Mouse (Mus musculus) MEL (cell line): ENCODE data around the gene Slamf8. TPM values are rescaled to one million over a fixed set of nuclear protein-coding genes. Genes with fewer than 3 reads are reported as not detected.
A peak's percentile ranks its signal among the peaks of the same experiment; 100 is the strongest.

Experiments
- DNase-seq: peaks from one replicate; pipeline ENCODE4 v3.0.0; 2011; ENCODE audit warnings: low read depth, low spot score
- H3K27ac ChIP-seq: 2 replicates; pipeline ENCODE4 v1.5.1; 2012; ENCODE audit warnings: low read depth, mild to moderate bottlenecking, control low read depth, low read length, moderate library complexity; ENCODE audit not compliant: control insufficient read depth
- H3K27me3 ChIP-seq, 2 experiments: fragments of 150-350 bp in 1 of 2; sonication (generic) in 1 of 2; 2 replicates each; pipeline ENCODE4 v1.6.1; 2012; ENCODE audit warnings: low read length in 2 of 2, mild to moderate bottlenecking in 2 of 2, improper control_type of control experiment in 1 of 2, moderate library complexity in 1 of 2; ENCODE audit not compliant: insufficient read depth in 2 of 2, control insufficient read depth in 1 of 2
- H3K36me3 ChIP-seq, 2 experiments: 2 replicates each; pipeline ENCODE4 v1.6.1; 2012 to 2014; ENCODE audit warnings: low read length in 2 of 2, improper control_type of control experiment in 1 of 2, inconsistent platforms in 1 of 2, mild to moderate bottlenecking in 1 of 2; ENCODE audit not compliant: insufficient read depth in 2 of 2, control insufficient read depth in 1 of 2
- H3K4me1 ChIP-seq, 2 experiments: fragments of 150-350 bp in 1 of 2; sonication (generic) in 1 of 2; 2 replicates each; pipeline ENCODE4 v1.6.1; 2012; ENCODE audit warnings: low read length in 2 of 2, improper control_type of control experiment in 1 of 2, mild to moderate bottlenecking in 1 of 2; ENCODE audit not compliant: insufficient read depth in 2 of 2, control insufficient read depth in 1 of 2
- H3K4me3 ChIP-seq, 2 experiments: fragments of 150-350 bp in 1 of 2; sonication (generic) in 1 of 2; 2 replicates each; pipeline ENCODE4 v1.5.1; 2012; ENCODE audit warnings: low read depth in 2 of 2, low read length in 2 of 2, mild to moderate bottlenecking in 2 of 2, moderate library complexity in 2 of 2, control low read depth in 1 of 2, improper control_type of control experiment in 1 of 2; ENCODE audit not compliant: control insufficient read depth in 1 of 2, insufficient read depth in 1 of 2
- H3K79me2 ChIP-seq: 2 replicates; pipeline ENCODE4 v1.6.1; 2012; ENCODE audit warnings: mild to moderate bottlenecking, low read length, moderate library complexity; ENCODE audit not compliant: control insufficient read depth, poor library complexity, insufficient read depth
- H3K9ac ChIP-seq: 2 replicates; pipeline ENCODE4 v1.6.1; 2012; ENCODE audit warnings: low read depth, mild to moderate bottlenecking, control low read depth, low read length, moderate library complexity; ENCODE audit not compliant: control insufficient read depth, poor library complexity, severe bottlenecking
- H3K9me3 ChIP-seq: fragments of 150-350 bp; sonication (generic); replicated peaks from 2 replicates; pipeline ENCODE4 v1.6.1; 2012; ENCODE audit warnings: mild to moderate bottlenecking, low read length, improper control_type of control experiment, moderate library complexity; ENCODE audit not compliant: insufficient read depth
- BHLHE40 ChIP-seq: IDR thresholded peaks from 2 replicates; pipeline ENCODE4 v1.6.1; 2012; ENCODE audit warnings: low read depth, mild to moderate bottlenecking, inconsistent platforms, low read length, improper control_type of control experiment, borderline replicate concordance
- CHD1 ChIP-seq: IDR thresholded peaks from 2 replicates; pipeline ENCODE4 v1.6.1; 2012; ENCODE audit warnings: low read depth, mild to moderate bottlenecking, inconsistent platforms, low read length, improper control_type of control experiment
- CTCF ChIP-seq, 3 experiments: IDR thresholded peaks in 2 of 3; conservative IDR thresholded peaks in 1 of 3; 2 replicates each; pipeline ENCODE4 v1.5.1; 2011 to 2012; ENCODE audit warnings: low read length in 3 of 3, low read depth in 2 of 3, mild to moderate bottlenecking in 2 of 3, improper control_type of control experiment in 1 of 3, inconsistent platforms in 1 of 3, mixed read lengths in 1 of 3, moderate library complexity in 1 of 3; ENCODE audit not compliant: control insufficient read depth in 1 of 3, insufficient read depth in 1 of 3, poor library complexity in 1 of 3, severe bottlenecking in 1 of 3
- EP300 ChIP-seq, 2 experiments: IDR thresholded peaks; 2 replicates each; pipeline ENCODE4 v1.6.1; 2011; ENCODE audit warnings: improper control_type of control experiment in 2 of 2, low read length in 2 of 2, low read depth in 1 of 2, mild to moderate bottlenecking in 1 of 2
- ETS1 ChIP-seq: IDR thresholded peaks from 2 replicates; pipeline ENCODE4 v1.6.1; 2012; ENCODE audit warnings: low read depth, mild to moderate bottlenecking, inconsistent platforms, low read length, improper control_type of control experiment, moderate library complexity
- GABPA ChIP-seq: IDR thresholded peaks from 2 replicates; pipeline ENCODE4 v1.6.1; 2012; ENCODE audit warnings: low read depth, mild to moderate bottlenecking, inconsistent platforms, low read length, improper control_type of control experiment, moderate library complexity
- GATA1 ChIP-seq: IDR thresholded peaks from 2 replicates; pipeline ENCODE4 v1.6.1; 2011; ENCODE audit warnings: low read depth, low read length, improper control_type of control experiment
- HCFC1 ChIP-seq: IDR thresholded peaks from 2 replicates; pipeline ENCODE4 v1.6.1; 2012; ENCODE audit warnings: low read depth, mild to moderate bottlenecking, inconsistent platforms, low read length, improper control_type of control experiment, moderate library complexity
- MAFK ChIP-seq: IDR thresholded peaks from 2 replicates; pipeline ENCODE4 v1.6.1; 2011; ENCODE audit warnings: low read depth, mild to moderate bottlenecking, low read length, improper control_type of control experiment, borderline replicate concordance
- MAX ChIP-seq: IDR thresholded peaks from 2 replicates; pipeline ENCODE4 v1.6.1; 2011; ENCODE audit warnings: low read length, improper control_type of control experiment
- MAZ ChIP-seq: IDR thresholded peaks from 2 replicates; pipeline ENCODE4 v1.6.1; 2012; ENCODE audit warnings: low read depth, mild to moderate bottlenecking, inconsistent platforms, low read length, improper control_type of control experiment
- MEF2A ChIP-seq: IDR thresholded peaks from 2 replicates; pipeline ENCODE4 v1.6.1; 2014; ENCODE audit warnings: low read depth, mild to moderate bottlenecking, inconsistent platforms, low read length, improper control_type of control experiment; ENCODE audit not compliant: poor library complexity, insufficient replicate concordance, severe bottlenecking; ENCODE audit errors: extremely low read depth
- MYB ChIP-seq: IDR thresholded peaks from 2 replicates; pipeline ENCODE4 v1.6.1; 2011; ENCODE audit warnings: mild to moderate bottlenecking, low read depth, low read length, improper control_type of control experiment
- NELFE ChIP-seq: IDR thresholded peaks from 2 replicates; pipeline ENCODE4 v1.6.1; 2011; ENCODE audit warnings: low read depth, low read length, improper control_type of control experiment
- POLR2A ChIP-seq, 2 experiments: IDR thresholded peaks; 2 replicates each; pipeline ENCODE4 v1.6.1; 2011 to 2012; ENCODE audit warnings: low read length in 2 of 2, mild to moderate bottlenecking in 2 of 2, control low read depth in 1 of 2, improper control_type of control experiment in 1 of 2, low read depth in 1 of 2, moderate library complexity in 1 of 2; ENCODE audit not compliant: control insufficient read depth in 1 of 2, insufficient read depth in 1 of 2, poor library complexity in 1 of 2
- POLR2AphosphoS2 ChIP-seq: IDR thresholded peaks from 2 replicates; pipeline ENCODE4 v1.6.1; 2011; ENCODE audit warnings: low read length, improper control_type of control experiment
- RAD21 ChIP-seq: IDR thresholded peaks from 2 replicates; pipeline ENCODE4 v1.6.1; 2011; ENCODE audit warnings: mild to moderate bottlenecking, low read depth, low read length, improper control_type of control experiment
- SIN3A ChIP-seq: IDR thresholded peaks from 2 replicates; pipeline ENCODE4 v1.6.1; 2012; ENCODE audit warnings: low read length, improper control_type of control experiment, inconsistent platforms
- SMC3 ChIP-seq: IDR thresholded peaks from 2 replicates; pipeline ENCODE4 v1.6.1; 2011; ENCODE audit warnings: low read depth, low read length, improper control_type of control experiment
- TBP ChIP-seq: IDR thresholded peaks from 2 replicates; pipeline ENCODE4 v1.8.0; 2011; ENCODE audit warnings: low read depth, low read length, improper control_type of control experiment
- TCF12 ChIP-seq: IDR thresholded peaks from 2 replicates; pipeline ENCODE4 v1.6.1; 2014; ENCODE audit warnings: low read depth, mild to moderate bottlenecking, inconsistent platforms, low read length, improper control_type of control experiment, moderate library complexity
- UBTF ChIP-seq: IDR thresholded peaks from 2 replicates; pipeline ENCODE4 v1.6.1; 2012; ENCODE audit warnings: low read depth, mild to moderate bottlenecking, inconsistent platforms, low read length, improper control_type of control experiment, moderate library complexity, borderline replicate concordance; ENCODE audit not compliant: insufficient read depth
- USF2 ChIP-seq, 2 experiments: IDR thresholded peaks; 2 replicates each; pipeline ENCODE4 v1.6.1; 2011 to 2012; ENCODE audit warnings: improper control_type of control experiment in 2 of 2, low read length in 2 of 2, borderline replicate concordance in 1 of 2, inconsistent platforms in 1 of 2, low read depth in 1 of 2, mild to moderate bottlenecking in 1 of 2; ENCODE audit not compliant: insufficient read depth in 1 of 2
- ZC3H11A ChIP-seq: IDR thresholded peaks from 2 replicates; pipeline ENCODE4 v1.6.1; 2012; ENCODE audit warnings: low read depth, mild to moderate bottlenecking, inconsistent platforms, low read length, improper control_type of control experiment
- ZKSCAN1 ChIP-seq: IDR thresholded peaks from 2 replicates; pipeline ENCODE4 v1.6.1; 2012; ENCODE audit warnings: low read depth, mild to moderate bottlenecking, inconsistent platforms, low read length, improper control_type of control experiment, moderate library complexity
- ZMIZ1 ChIP-seq: IDR thresholded peaks from 2 replicates; pipeline ENCODE4 v1.6.1; 2012; ENCODE audit warnings: low read depth, mild to moderate bottlenecking, inconsistent platforms, low read length, improper control_type of control experiment, moderate library complexity
- ZNF384 ChIP-seq: IDR thresholded peaks from 2 replicates; pipeline ENCODE4 v1.6.1; 2012; ENCODE audit warnings: low read depth, mild to moderate bottlenecking, inconsistent platforms, low read length, improper control_type of control experiment
- polyA plus RNA-seq, 2 experiments: library from polyadenylated mRNA; stranded (reverse) in 1 of 2; unstranded in 1 of 2; fragments of >175 nt in 1 of 2; fragments of >200 nt in 1 of 2; gene quantifications; 2 replicates each; pipeline versions ENCODE4 v1.2.1 to v1.2.4; 2012; ENCODE audit warnings: low replicate concordance in 2 of 2, low read depth in 1 of 2; ENCODE audit not compliant: insufficient read length in 2 of 2, insufficient read depth in 1 of 2, missing spikeins in 1 of 2
- total RNA-seq: library from RNA; depleted of rRNA; stranded (reverse); fragments of 300-350 nt; gene quantifications from 2 replicates; pipeline ENCODE4 v1.2.3, GENCODE M21; 2012

The Slamf8 gene
- total and polyA plus RNA-seq, 3 experiments: not detected

DNA sequence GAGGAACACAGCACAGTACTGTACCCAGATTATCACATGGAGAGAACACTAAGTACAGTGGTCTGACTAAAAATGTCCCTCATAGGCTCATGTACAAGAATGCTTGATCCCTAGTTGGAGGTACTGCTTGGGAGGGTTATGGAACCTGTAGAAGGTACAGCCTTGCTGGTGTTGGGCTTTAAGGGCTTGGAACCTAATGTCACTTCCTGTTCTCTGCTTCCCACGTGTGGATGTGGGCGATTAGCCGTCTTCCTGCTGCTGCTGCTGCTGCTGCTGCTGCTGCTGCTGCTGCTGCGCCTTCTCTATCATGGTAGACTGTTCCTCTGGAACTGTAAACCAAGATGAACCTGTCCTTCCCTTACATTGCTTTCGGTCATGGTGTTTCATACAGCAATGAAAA is 33.2 kb upstream of the Slamf8 start:
- DNase-seq: no peak
- Histone ChIP-seq H3K36me3 (no peaks in the 10 kb centered on the region), H3K9ac (no peak overlapping the region), H3K9me3 (no peaks in the 10 kb centered on the region), H3K79me2 (no peaks in the 10 kb centered on the region), H3K27me3 (peaks cover 0 to 1% of the 10 kb centered on the region in 2 experiments; a peak in 1 of 4 replicates), H3K4me1 (no peaks in the 10 kb centered on the region), H3K27ac (no peak overlapping the region), H3K4me3 (no peak overlapping the region)
- no peak for TF ChIP-seq MYB
- TF ChIP-seq TBP: no peak
- no peak for TF ChIP-seq POLR2A (IDR thresholded peaks at IDR 0.05; ENCODE audit: control insufficient read depth in 1 of 2, insufficient read depth in 1 of 2, low read depth in 1 of 2, low read length in 2 of 2, poor library complexity in 1 of 2)
- no peak for TF ChIP-seq USF2 (IDR thresholded peaks at IDR 0.05; ENCODE audit: borderline replicate concordance in 1 of 2, insufficient read depth in 1 of 2, low read depth in 1 of 2, low read length in 2 of 2)
- no peak for TF ChIP-seq ETS1
- no peak for TF ChIP-seq MAX
- no peak for TF ChIP-seq ZC3H11A
- no peak for TF ChIP-seq NELFE
- TF ChIP-seq ZNF384: no peak
- TF ChIP-seq SIN3A: no peak
- no peak for TF ChIP-seq RAD21
- TF ChIP-seq GABPA: no peak
- no peak for TF ChIP-seq BHLHE40

DNA sequence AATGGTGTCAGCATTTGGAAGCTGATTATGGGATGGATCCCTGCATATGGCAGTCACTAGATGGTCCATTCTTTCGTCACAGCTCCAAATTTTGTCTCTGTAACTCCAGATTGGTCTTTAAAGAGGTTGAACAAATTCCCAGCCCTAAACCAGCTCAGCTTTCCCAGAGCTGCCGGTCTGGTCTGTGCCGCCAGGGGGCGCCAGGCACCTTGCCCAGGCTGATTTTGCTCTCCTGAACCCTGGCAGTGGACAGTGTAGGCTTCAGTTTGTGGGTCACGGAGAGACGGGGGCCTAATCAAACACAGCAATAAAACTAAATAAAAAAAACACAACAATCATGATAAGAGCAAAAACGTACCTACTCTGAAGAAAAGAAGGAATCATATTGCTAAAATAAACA is 28.9 kb upstream of the Slamf8 start:
- no peaks in the 10 kb centered on the region for H3K79me2 ChIP-seq
- peaks cover 0 to 4% of the 10 kb centered on the region in 2 experiments; a peak in 2 of 4 replicates for H3K27me3 ChIP-seq
- H3K36me3 ChIP-seq: no peaks in the 10 kb centered on the region
- H3K27ac ChIP-seq: no peak overlapping the region
- H3K9me3 ChIP-seq: no peaks in the 10 kb centered on the region
- TF ChIP-seq ZKSCAN1 (no peak), CHD1 (no peak), MEF2A (no peak), ZMIZ1 (no peak), GATA1 (no peak), UBTF (no peak), POLR2A (IDR thresholded peaks at IDR 0.05; ENCODE audit: control insufficient read depth in 1 of 2, insufficient read depth in 1 of 2, low read depth in 1 of 2, low read length in 2 of 2, poor library complexity in 1 of 2) (no peak), GABPA (no peak), CTCF (IDR thresholded peaks at IDR 0.05 in 2 of 3, conservative IDR thresholded peaks at IDR 0.05 in 1 of 3; ENCODE audit: control insufficient read depth in 1 of 3, insufficient read depth in 1 of 3, low read depth in 2 of 3, low read length in 3 of 3, poor library complexity in 1 of 3, severe bottlenecking in 1 of 3) (peak; percentile 83 to 98 (median 83)), TCF12 (no peak), SMC3 (peak; percentile 87), MAFK (no peak), ZC3H11A (peak; percentile 62), MAZ (no peak), MYB (no peak), POLR2AphosphoS2 (no peak), EP300 (IDR thresholded peaks at IDR 0.05; ENCODE audit: low read depth in 1 of 2, low read length in 2 of 2) (no peak), HCFC1 (no peak), RAD21 (peak; percentile 74)
- no peak overlapping the region for H3K9ac ChIP-seq
- no peaks in the 10 kb centered on the region for H3K4me1 ChIP-seq
- peak; percentile 60 for DNase-seq
- H3K4me3 ChIP-seq: no peak overlapping the region
